8 mouse cellular contexts compared by ENCODE assay signal in the genomic region with DNA sequence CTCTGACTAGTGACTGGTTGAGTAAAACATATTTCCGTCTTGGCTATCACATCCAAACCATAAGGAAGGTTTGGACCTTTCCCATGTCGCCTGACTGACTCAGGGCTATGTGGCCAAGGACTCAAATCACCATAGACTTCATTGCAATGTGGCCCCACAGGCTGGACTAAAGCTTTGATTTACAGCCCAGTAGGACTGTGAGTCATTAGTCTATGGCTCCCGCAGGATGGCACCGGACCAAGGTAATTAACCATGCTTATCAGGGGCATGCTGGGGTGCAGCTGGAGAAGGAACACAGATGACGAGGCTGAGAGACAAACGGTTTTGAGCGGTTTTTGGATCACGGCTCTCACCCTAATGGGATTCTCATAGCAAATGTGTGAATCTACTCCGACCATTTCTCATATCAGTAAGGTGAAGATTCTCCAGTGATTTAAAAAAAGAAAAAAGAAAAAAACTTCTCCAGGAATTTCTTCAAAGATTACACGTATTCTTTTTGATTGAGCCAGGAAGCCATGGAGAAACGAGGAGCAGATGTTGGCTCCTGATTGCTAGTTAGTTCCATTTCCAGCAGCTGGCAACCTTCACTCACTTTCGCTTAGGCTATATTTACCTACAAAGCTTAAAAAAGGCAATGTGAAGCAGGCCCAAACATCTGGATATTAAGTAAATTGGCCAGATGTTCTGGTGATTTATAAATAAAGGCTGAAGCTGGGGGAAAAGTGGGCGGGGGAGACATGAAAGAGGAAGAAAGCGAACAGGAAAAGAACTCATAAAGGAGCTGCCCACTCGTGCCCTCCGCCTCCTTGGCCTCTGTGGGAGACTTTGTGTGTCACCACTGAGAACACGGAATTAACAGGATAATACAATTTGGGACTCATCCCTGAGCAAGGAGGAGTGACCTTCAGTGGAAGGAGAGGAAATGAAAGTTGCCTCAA. TPM values are rescaled to one million over a fixed set of nuclear protein-coding genes. Genes with fewer than 3 reads are reported as not detected.
A peak's percentile ranks its signal among the peaks of the same experiment; 100 is the strongest.
DNase-seq lines count a peak whose midpoint lies in the region; ATAC-seq and TF ChIP-seq lines count a peak whose summit lies in the region.

No protein-coding gene starts in this region.

- no peak overlapping the region for H3K27ac ChIP-seq in kidney, adult 2 months (ENCODE audit: insufficient read depth, low read depth, low read length)
- H3K27ac ChIP-seq in cerebellum, adult 2 months (ENCODE audit: insufficient read depth, low read length), result no peak overlapping the region
- no peak overlapping the region for H3K27ac ChIP-seq in hindbrain, postnatal 0 days

- TF ChIP-seq CTCF in kidney, adult 2 months (conservative IDR thresholded peaks at IDR 0.05; ENCODE audit: insufficient read depth, insufficient read length, low read depth, low read length), result no peak
- no peak for TF ChIP-seq CTCF in cerebellum, adult 2 months (IDR thresholded peaks at IDR 0.05; ENCODE audit: borderline replicate concordance, insufficient read depth, low read depth, low read length)
- no peak for TF ChIP-seq CTCF in hindbrain, postnatal 0 days (IDR thresholded peaks at IDR 0.05; ENCODE audit: low read depth)

- H3K36me3 ChIP-seq in kidney, adult 2 months (ENCODE audit: control insufficient read depth, insufficient read depth, low read length), result no peaks in the 10 kb centered on the region
- H3K36me3 ChIP-seq in hindbrain, postnatal 0 days (ENCODE audit: insufficient read depth, low read length), result no peaks in the 10 kb centered on the region

- TF ChIP-seq POLR2A in kidney, adult 2 months (IDR thresholded peaks at IDR 0.05; ENCODE audit: low read depth, low read length), result no peak
- no peak for TF ChIP-seq POLR2A in cerebellum, adult 2 months (IDR thresholded peaks at IDR 0.05; ENCODE audit: borderline replicate concordance, insufficient read depth, low read length)

- WGBS in kidney, adult 2 months, result 48% methylated on average over 17 of the region's 17 CpGs
- WGBS in cerebellum, adult 2 months, result 23% methylated on average over 17 of the region's 17 CpGs
- 31% methylated on average over 17 of the region's 17 CpGs for WGBS in hindbrain, postnatal 0 days

- no peak overlapping the region for H3K4me3 ChIP-seq in kidney, adult 2 months (ENCODE audit: insufficient read depth, low read depth, low read length)
- no peak overlapping the region for H3K4me3 ChIP-seq in cerebellum, adult 2 months (replicated peaks; ENCODE audit: insufficient read depth, low read depth, low read length)
- H3K4me3 ChIP-seq in hindbrain, postnatal 0 days (ENCODE audit: low read length), result no peak overlapping the region

- H3K9ac ChIP-seq in hindbrain, postnatal 0 days (replicated peaks; ENCODE audit: low read length), result no peak overlapping the region

- no peak overlapping the region for H3K4me2 ChIP-seq in hindbrain, postnatal 0 days (ENCODE audit: low read depth, low read length)

- H3K9me3 ChIP-seq in hindbrain, postnatal 0 days (ENCODE audit: low read length), result no peaks in the 10 kb centered on the region

- ATAC-seq in hindbrain, postnatal 0 days, result peak; percentile 80

- peak; percentile 13 for DNase-seq in kidney, adult 2 months
- no peak for DNase-seq in kidney, adult 8-10 months
- DNase-seq in NIH3T3 (ENCODE audit: low read depth) (peak; percentile 91), liver (no peak)
- peak; percentile 74 to 88 for DNase-seq in cerebellum, adult 2 months
- DNase-seq in hindbrain, postnatal 0 days (ENCODE audit: low spot score), result peak; percentile 88
- DNase-seq in urinary bladder, postnatal 36 days (ENCODE audit: low spot score in 2 of 2), result peak; percentile 68 to 73
- DNase-seq in thymus, postnatal 36 days, result no peak

- no peaks in the 10 kb centered on the region for H3K4me1 ChIP-seq in kidney, adult 2 months (ENCODE audit: control insufficient read depth, insufficient read depth, low read length)
- H3K4me1 ChIP-seq in cerebellum, adult 2 months (ENCODE audit: control insufficient read depth, insufficient read depth, low read length), result peaks cover 4% of the 10 kb centered on the region; the same call in 1 of the 2 replicates
- H3K4me1 ChIP-seq in hindbrain, postnatal 0 days (ENCODE audit: insufficient read depth, low read length), result no peaks in the 10 kb centered on the region

- no peaks in the 10 kb centered on the region for H3K27me3 ChIP-seq in kidney, adult 2 months (replicated peaks; ENCODE audit: control insufficient read depth, insufficient read depth, low read length)
- no peaks in the 10 kb centered on the region for H3K27me3 ChIP-seq in cerebellum, adult 2 months (ENCODE audit: control insufficient read depth, insufficient read depth, low read length)
- no peaks in the 10 kb centered on the region for H3K27me3 ChIP-seq in hindbrain, postnatal 0 days (ENCODE audit: insufficient read depth, low read length)

RNA-seq across cellular contexts. Expression of gene Sipa1l2, which starts 26.2 kb away (rescaled TPM):
- 8.1 and 8.3 TPM in 2 replicates for polyA plus RNA-seq in kidney, adult 2 months (2012; rRNA removed)
- 33.3 and 35.6 TPM in 2 replicates for polyA plus RNA-seq in cerebellum, adult 2 months (2012; rRNA removed)
- 62.2 and 62.8 TPM in 2 replicates for total RNA-seq in hindbrain, postnatal 0 days (2014; rRNA removed)
- 11.5 and 12.2 TPM in 2 replicates for polyA plus RNA-seq in hindbrain, postnatal 0 days (2015; fragmentation: Nextera tagmentation; extraction: Ambion mirVana)

Comparison
In these comparisons a context has a peak if more than half of its experiments do, and no peak if none do; other contexts are left out.
1. DNase-seq: peak in kidney, adult 2 months (single experiment), NIH3T3 (single experiment), cerebellum, adult 2 months (2 of 2), hindbrain, postnatal 0 days (single experiment) and urinary bladder, postnatal 36 days (2 of 2); none in kidney, adult 8-10 months (0 of 2), liver (single experiment) and thymus, postnatal 36 days (0 of 2).